Mouse (Mus musculus): ENCODE results near the gene Srpk2. TPM values are rescaled to one million over a fixed set of nuclear protein-coding genes. Genes with fewer than 3 reads are reported as not detected.
"Not testable (repeated sequence)": the region's sequence is repeated elsewhere in the genome, so short reads cannot be mapped to it uniquely, and the experiment has no call there.

Gene Srpk2
- polyA plus RNA-seq, 1 experiment from 2014 or later: 9.2 TPM

DNA sequence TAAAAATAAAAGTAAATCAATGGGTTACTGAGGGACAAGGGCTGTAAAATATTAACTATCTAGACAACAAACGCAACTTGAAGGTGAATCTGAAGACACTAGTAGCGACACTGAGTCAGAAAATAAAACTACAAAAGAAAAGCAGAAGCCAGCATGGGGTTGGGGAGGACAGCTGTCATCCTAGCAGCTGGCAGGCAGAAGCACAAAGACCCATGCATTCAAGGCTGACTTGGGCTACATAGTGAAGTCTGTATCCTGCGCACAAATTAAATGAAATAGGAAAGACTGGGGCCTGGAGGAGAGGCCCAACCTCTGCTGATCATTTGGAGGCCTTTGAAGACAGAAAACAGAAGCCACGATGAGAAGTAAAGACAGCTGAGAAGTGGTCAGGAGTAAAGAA lies 106.6 kb downstream of the Srpk2 start:
- Histone ChIP-seq H3K4me3 (no peak overlapping the region), H3K4me1 (peaks cover 12% of the 10 kb centered on the region), H3K27ac (no peak overlapping the region), H3K27me3 (replicated peaks) (no peaks in the 10 kb centered on the region), H3K4me2 (no peak overlapping the region), H3K36me3 (peaks cover 4% of the 10 kb centered on the region; the same call in 1 of the 2 replicates), H3K9me3 (replicated peaks) (no peaks in the 10 kb centered on the region), H3K9ac (no peak overlapping the region)
- no peak for ATAC-seq
- 69% methylated on average over 4 of the region's 4 CpGs for WGBS (ENCODE audit: insufficient replicate concordance)

DNA sequence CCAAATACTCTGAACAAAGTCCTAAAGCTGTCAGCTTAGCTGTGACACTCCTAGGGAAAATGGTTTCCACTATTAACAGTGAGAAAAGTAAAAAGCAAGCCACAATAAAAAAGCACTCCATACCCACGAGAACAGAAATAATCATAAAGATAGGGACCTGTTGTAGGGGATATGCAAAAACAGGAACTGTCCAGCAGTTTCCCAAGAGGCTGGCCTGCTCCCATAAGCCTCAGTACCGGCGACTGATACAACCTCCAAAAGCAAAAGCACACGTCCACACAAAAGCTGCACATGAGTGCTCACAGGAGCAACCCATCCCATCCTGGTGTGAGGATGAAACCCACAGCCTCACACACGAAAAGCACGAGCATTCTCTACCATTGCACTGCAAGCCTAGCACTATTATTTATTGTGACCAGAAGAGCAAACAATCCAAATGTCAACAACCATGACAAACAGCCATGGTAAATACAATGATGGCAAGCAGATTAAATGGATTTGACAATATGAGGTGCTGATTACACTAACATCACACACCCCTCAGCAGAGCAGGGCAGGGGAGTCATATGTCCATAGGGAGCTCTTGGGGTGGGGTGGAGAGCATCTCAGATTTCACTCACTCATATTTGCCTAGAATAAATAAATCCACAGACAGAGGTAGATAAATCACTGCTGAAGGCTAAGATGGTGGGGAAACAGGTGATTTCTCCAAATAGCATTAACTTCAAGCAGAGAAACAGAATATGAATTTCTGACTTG lies 107.9 kb downstream of the Srpk2 start:
- peaks cover 12% of the 10 kb centered on the region for H3K4me1 ChIP-seq
- no peak for ATAC-seq
- H3K4me2 ChIP-seq: no peak overlapping the region
- H3K9me3 ChIP-seq (replicated peaks): no peaks in the 10 kb centered on the region
- H3K27me3 ChIP-seq (replicated peaks): no peaks in the 10 kb centered on the region
- H3K9ac ChIP-seq: no peak overlapping the region
- H3K36me3 ChIP-seq: peaks cover 4% of the 10 kb centered on the region; the same call in 1 of the 2 replicates
- H3K4me3 ChIP-seq: no peak overlapping the region
- WGBS (ENCODE audit: insufficient replicate concordance): 59% methylated on average over 6 of the region's 6 CpGs
- H3K27ac ChIP-seq: no peak overlapping the region

DNA sequence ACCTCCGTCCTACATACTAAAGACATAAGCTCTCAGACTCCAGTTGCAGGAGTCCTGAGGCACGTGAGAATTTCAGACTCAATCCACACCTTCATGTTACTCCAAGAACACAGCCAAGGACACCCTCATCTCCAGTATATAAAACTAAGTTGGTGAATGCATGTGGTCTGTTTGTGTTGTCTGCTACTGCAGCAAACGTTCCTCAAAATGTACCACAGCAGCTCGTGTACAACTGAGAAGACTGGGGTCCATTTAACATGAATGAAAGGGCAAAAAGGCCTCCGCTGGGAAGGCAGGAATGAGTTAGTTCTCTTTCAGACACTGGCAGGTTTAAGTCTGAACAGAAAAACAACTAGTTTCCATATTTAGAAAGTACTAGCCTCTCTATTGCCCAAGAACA lies 110.5 kb downstream of the Srpk2 start:
- 79% methylated on average over 5 of the region's 5 CpGs for WGBS (ENCODE audit: insufficient replicate concordance)
- H3K36me3 ChIP-seq: peaks cover 4% of the 10 kb centered on the region; the same call in 1 of the 2 replicates
- H3K9me3 ChIP-seq (replicated peaks): no peaks in the 10 kb centered on the region
- no peaks in the 10 kb centered on the region for H3K27me3 ChIP-seq (replicated peaks)
- H3K9ac ChIP-seq: no peak overlapping the region
- no peak for ATAC-seq
- no peak overlapping the region for H3K27ac ChIP-seq
- peaks cover 8% of the 10 kb centered on the region for H3K4me1 ChIP-seq
- H3K4me3 ChIP-seq: no peak overlapping the region
- no peak overlapping the region for H3K4me2 ChIP-seq

DNA sequence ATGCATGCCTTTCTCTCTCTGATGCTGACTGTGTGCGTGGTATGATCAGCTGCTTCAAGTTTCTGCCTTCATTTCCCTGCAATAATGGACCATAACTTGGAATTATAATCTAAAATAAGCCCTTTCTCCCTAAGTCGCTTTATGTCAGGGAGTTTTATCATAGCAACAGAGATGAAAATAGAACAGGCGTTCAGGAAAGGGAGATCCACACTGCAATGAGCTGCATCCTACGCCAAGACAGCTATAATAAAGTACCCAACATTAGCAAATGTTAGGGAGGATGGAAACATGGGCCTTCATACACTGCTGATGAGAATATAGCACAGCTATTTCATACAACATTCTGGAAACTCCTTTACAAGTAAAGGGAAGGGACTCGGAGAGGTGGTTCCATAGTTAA lies 116.2 kb downstream of the Srpk2 start:
- no peak overlapping the region for H3K4me3 ChIP-seq
- no peak overlapping the region for H3K9ac ChIP-seq
- H3K27me3 ChIP-seq (replicated peaks): no peaks in the 10 kb centered on the region
- no peaks in the 10 kb centered on the region for H3K9me3 ChIP-seq (replicated peaks)
- WGBS (ENCODE audit: insufficient replicate concordance): 78% methylated on average over 5 of the region's 5 CpGs
- no peak overlapping the region for H3K4me2 ChIP-seq
- no peaks in the 10 kb centered on the region for H3K4me1 ChIP-seq
- no peaks in the 10 kb centered on the region; the same call in 1 of the 2 replicates for H3K36me3 ChIP-seq
- no peak overlapping the region for H3K27ac ChIP-seq
- ATAC-seq: no peak

- Histone ChIP-seq H3K4me2 (no peak overlapping the region), H3K9ac (no peak overlapping the region), H3K4me1 (no peaks in the 10 kb centered on the region), H3K27ac (no peak overlapping the region), H3K36me3 (peaks cover under 1% of the 10 kb centered on the region), H3K9me3 (replicated peaks) (no peaks in the 10 kb centered on the region), H3K4me3 (no peak overlapping the region), H3K27me3 (replicated peaks) (no peaks in the 10 kb centered on the region)
- 80% methylated on average over 6 of the region's 6 CpGs for WGBS (ENCODE audit: insufficient replicate concordance)
- no peak for ATAC-seq
These were observed 118.0 kb downstream of the Srpk2 start for GRCm38 (mm10) chr5:23566382-23566781.

GRCm38 (mm10) chr5:23562278-23563060 lies 121.9 kb downstream of the Srpk2 start:
- Histone ChIP-seq H3K9ac (no peak overlapping the region), H3K27me3 (replicated peaks) (no peaks in the 10 kb centered on the region), H3K27ac (no peak overlapping the region), H3K9me3 (replicated peaks) (no peaks in the 10 kb centered on the region), H3K36me3 (peaks cover 3% of the 10 kb centered on the region), H3K4me1 (no peaks in the 10 kb centered on the region), H3K4me2 (no peak overlapping the region), H3K4me3 (no peak overlapping the region)
- WGBS (ENCODE audit: insufficient replicate concordance): 69% methylated on average over 4 of the region's 4 CpGs
- no peak for ATAC-seq

GRCm38 (mm10) chr5:23561227-23561626 lies 123.2 kb downstream of the Srpk2 start:
- peaks cover 3% of the 10 kb centered on the region; the same call in 1 of the 2 replicates for H3K4me1 ChIP-seq
- no peak overlapping the region for H3K4me2 ChIP-seq
- H3K36me3 ChIP-seq: peaks cover 3% of the 10 kb centered on the region
- ATAC-seq: no peak
- no peaks in the 10 kb centered on the region for H3K9me3 ChIP-seq (replicated peaks)
- no peak overlapping the region for H3K4me3 ChIP-seq
- 70% methylated on average over 2 of the region's 2 CpGs for WGBS (ENCODE audit: insufficient replicate concordance)
- H3K9ac ChIP-seq: no peak overlapping the region
- H3K27me3 ChIP-seq (replicated peaks): no peaks in the 10 kb centered on the region
- H3K27ac ChIP-seq: no peak overlapping the region

DNA sequence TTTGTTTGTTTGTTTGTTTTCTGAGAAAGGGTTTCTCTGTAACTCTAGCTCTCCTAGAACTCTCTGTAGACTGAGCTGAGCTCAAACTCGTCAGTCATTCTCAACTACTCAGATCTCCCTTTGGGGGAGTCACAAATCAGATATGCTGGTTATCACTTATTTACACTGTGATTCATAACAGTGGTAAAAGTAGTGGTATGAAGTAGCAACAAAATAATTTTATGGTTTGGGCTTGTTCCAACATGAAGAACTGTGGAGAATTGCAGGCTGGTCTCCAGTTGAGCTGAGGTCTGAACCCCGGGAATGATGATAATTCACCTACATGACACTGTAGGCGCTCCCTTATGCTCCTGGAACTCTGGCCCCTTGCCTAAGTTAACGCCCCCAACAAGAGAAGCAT lies 124.2 kb downstream of the Srpk2 start:
- H3K27me3 ChIP-seq (replicated peaks): no peaks in the 10 kb centered on the region
- H3K9ac ChIP-seq: no peak overlapping the region
- H3K4me2 ChIP-seq: no peak overlapping the region
- H3K4me1 ChIP-seq: peaks cover 3% of the 10 kb centered on the region; the same call in 1 of the 2 replicates
- peaks cover 3% of the 10 kb centered on the region for H3K36me3 ChIP-seq
- H3K27ac ChIP-seq: no peak overlapping the region
- 67% methylated on average over 4 of the region's 4 CpGs for WGBS (ENCODE audit: insufficient replicate concordance)
- H3K4me3 ChIP-seq: no peak overlapping the region
- no peaks in the 10 kb centered on the region for H3K9me3 ChIP-seq (replicated peaks)
- no peak for ATAC-seq

GRCm38 (mm10) chr5:23556007-23556770 lies 128.2 kb downstream of the Srpk2 start:
- no peak for ATAC-seq
- 0 out of 2 replicates have a peak, but pooled peaks cover under 1% of the 10 kb centered on the region for H3K36me3 ChIP-seq
- H3K4me2 ChIP-seq: no peak overlapping the region
- no peaks in the 10 kb centered on the region for H3K9me3 ChIP-seq (replicated peaks)
- H3K4me1 ChIP-seq: peaks cover 16% of the 10 kb centered on the region
- no peak overlapping the region for H3K9ac ChIP-seq
- H3K27ac ChIP-seq: no peak overlapping the region
- H3K4me3 ChIP-seq: no peak overlapping the region
- 68% methylated on average over 7 of the region's 7 CpGs for WGBS (ENCODE audit: insufficient replicate concordance)
- no peaks in the 10 kb centered on the region for H3K27me3 ChIP-seq (replicated peaks)

- not testable (repeated sequence) for H3K9ac ChIP-seq; H3K27ac ChIP-seq; H3K27me3 ChIP-seq (replicated peaks); H3K9me3 ChIP-seq (replicated peaks); H3K4me3 ChIP-seq; H3K36me3 ChIP-seq
- ATAC-seq: peak; percentile 80
- Histone ChIP-seq H3K4me2 (peak overlapping the region; percentile 19; the same call in 1 of the 2 replicates), H3K4me1 (peaks cover 16% of the 10 kb centered on the region)
- 41% methylated on average over 3 of the region's 3 CpGs for WGBS (ENCODE audit: insufficient replicate concordance)
These were observed 131.1 kb downstream of the Srpk2 start for GRCm38 (mm10) chr5:23553338-23553737.

- Histone ChIP-seq H3K27ac (no peak overlapping the region), H3K4me3 (no peak overlapping the region), H3K9me3 (replicated peaks) (no peaks in the 10 kb centered on the region), H3K4me2 (no peak overlapping the region), H3K36me3 (no peaks in the 10 kb centered on the region), H3K4me1 (peaks cover 16% of the 10 kb centered on the region), H3K27me3 (replicated peaks) (no peaks in the 10 kb centered on the region), H3K9ac (no peak overlapping the region)
- ATAC-seq: no peak
- WGBS (ENCODE audit: insufficient replicate concordance): 68% methylated on average over 5 of the region's 5 CpGs
These were observed 132.7 kb downstream of the Srpk2 start for GRCm38 (mm10) chr5:23551687-23552086.

DNA sequence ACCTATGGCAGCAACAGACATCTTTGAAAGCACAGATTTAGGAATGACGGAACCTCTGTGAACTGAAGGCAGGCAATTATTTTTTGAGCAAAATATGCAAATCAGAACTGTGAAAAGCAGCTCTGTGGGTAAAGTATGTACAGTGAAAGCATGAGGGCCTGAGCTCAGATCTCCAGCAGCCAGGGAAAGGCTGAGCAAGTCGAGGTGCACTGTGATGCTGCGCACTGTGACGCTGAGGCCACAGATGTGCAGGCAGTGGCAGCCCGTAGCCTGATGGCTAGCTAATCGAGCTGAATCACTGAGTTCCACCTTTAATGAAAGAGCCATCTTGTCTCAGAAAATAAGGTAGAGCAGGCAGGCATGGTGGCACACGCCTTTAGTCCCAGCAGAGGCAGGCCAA lies 148.7 kb downstream of the Srpk2 start:
- 78% methylated on average over 7 of the region's 7 CpGs for WGBS (ENCODE audit: insufficient replicate concordance)
- Histone ChIP-seq H3K4me1 (no peaks in the 10 kb centered on the region), H3K27me3 (replicated peaks) (no peaks in the 10 kb centered on the region), H3K27ac (no peak overlapping the region), H3K4me3 (no peak overlapping the region), H3K9ac (no peak overlapping the region), H3K36me3 (peaks cover 20% of the 10 kb centered on the region), H3K9me3 (replicated peaks) (no peaks in the 10 kb centered on the region), H3K4me2 (no peak overlapping the region)
- ATAC-seq: no peak
